Mouse (Mus musculus) lung, adult 2 months (tissue): ENCODE measurements around the gene Stab2. TPM values are rescaled to one million over a fixed set of nuclear protein-coding genes. Genes with fewer than 3 reads are reported as not detected.
A peak's percentile ranks its signal among the peaks of the same experiment; 100 is the strongest.

Experiments
- DNase-seq: peaks from one replicate; pipeline ENCODE4 v3.0.0; 2022
- H3K4me1 ChIP-seq: fragments of 200-500 bp; 2 replicates; pipeline ENCODE4 v1.6.1; 2011; ENCODE audit warnings: low read length; ENCODE audit not compliant: control insufficient read depth, insufficient read depth
- H3K4me3 ChIP-seq: fragments of 200-500 bp; replicated peaks from 2 replicates; pipeline ENCODE3; 2011; ENCODE audit warnings: low read depth, mild to moderate bottlenecking, control low read depth, low read length; ENCODE audit errors: extremely low read depth
- CTCF ChIP-seq: fragments of 200-500 bp; IDR thresholded peaks from 2 replicates; pipeline ENCODE4 v1.5.1; 2011; ENCODE audit warnings: mild to moderate bottlenecking, low read length, control low read depth; ENCODE audit not compliant: insufficient read depth
- POLR2A ChIP-seq: fragments of 200-500 bp; IDR thresholded peaks from 2 replicates; pipeline ENCODE4 v1.6.1; 2011; ENCODE audit warnings: low read depth, mild to moderate bottlenecking, control low read depth, low read length, borderline replicate concordance; ENCODE audit errors: extremely low read depth
- WGBS: fragments of 180-500 bp; shearing (Covaris S2); methylation state at CpG from one replicate; pipeline ENCODE4 v1.1.7; 2018; 5-methylcytosine and 5-hydroxymethylcytosine counted together
- polyA plus RNA-seq: library from polyadenylated mRNA; depleted of rRNA; stranded (reverse); fragments of >200 nt; gene quantifications from 2 replicates; pipeline ENCODE4 v1.2.3, GENCODE M21; 2012

Gene Stab2
- polyA plus RNA-seq, 1 experiment: 0.88 TPM

GRCm38 (mm10) chr10:86992238-86992976, 15.4 kb downstream of the Stab2 start:
- no peak overlapping the region for H3K4me3 ChIP-seq
- DNase-seq: no peak
- no peaks in the 10 kb centered on the region for H3K4me1 ChIP-seq
- no peak for TF ChIP-seq POLR2A
- TF ChIP-seq CTCF: no peak
- 52% methylated on average over 14 of the region's 14 CpGs for WGBS

GRCm38 (mm10) chr10:86990666-86991065, 17.2 kb downstream of the Stab2 start:
- WGBS: 45% methylated on average over 9 of the region's 9 CpGs
- no peak overlapping the region for H3K4me3 ChIP-seq
- H3K4me1 ChIP-seq: no peaks in the 10 kb centered on the region
- TF ChIP-seq POLR2A (no peak), CTCF (no peak)
- DNase-seq: no peak

GRCm38 (mm10) chr10:86989838-86990237, 18.0 kb downstream of the Stab2 start:
- H3K4me1 ChIP-seq: no peaks in the 10 kb centered on the region
- no peak for DNase-seq
- no peak overlapping the region for H3K4me3 ChIP-seq
- no peak for TF ChIP-seq POLR2A
- TF ChIP-seq CTCF: no peak
- WGBS: 45% methylated on average over 8 of the region's 8 CpGs

GRCm38 (mm10) chr10:86976001-86976726, 31.7 kb downstream of the Stab2 start:
- H3K4me3 ChIP-seq: no peak overlapping the region
- TF ChIP-seq CTCF (no peak), POLR2A (no peak)
- peak; percentile 17 for DNase-seq
- 85% methylated on average over 5 of the region's 5 CpGs for WGBS
- no peaks in the 10 kb centered on the region for H3K4me1 ChIP-seq

- Histone ChIP-seq H3K4me1 (no peaks in the 10 kb centered on the region), H3K4me3 (no peak overlapping the region)
- TF ChIP-seq POLR2A: no peak
- TF ChIP-seq CTCF: no peak
- no peak for DNase-seq
- WGBS: 65% methylated on average over 5 of the region's 5 CpGs
Measured at GRCm38 (mm10) chr10:86973276-86973675, 34.5 kb downstream of the Stab2 start.

- no peak for DNase-seq
- Histone ChIP-seq H3K4me1 (no peaks in the 10 kb centered on the region), H3K4me3 (no peak overlapping the region)
- WGBS: 39% methylated on average over 7 of the region's 7 CpGs
- no peak for TF ChIP-seq CTCF
- TF ChIP-seq POLR2A: no peak
Measured at GRCm38 (mm10) chr10:86972503-86972826, 35.4 kb downstream of the Stab2 start.

- H3K4me1 ChIP-seq: no peaks in the 10 kb centered on the region
- peak; percentile 42 for DNase-seq
- TF ChIP-seq CTCF (peak; percentile 77), POLR2A (no peak)
- H3K4me3 ChIP-seq: no peak overlapping the region
- 26% methylated on average over 13 of the region's 13 CpGs for WGBS
Measured at GRCm38 (mm10) chr10:86971680-86972502, 35.9 kb downstream of the Stab2 start.

- H3K4me1 ChIP-seq: no peaks in the 10 kb centered on the region
- no peak overlapping the region for H3K4me3 ChIP-seq
- TF ChIP-seq POLR2A (no peak), CTCF (no peak)
- 80% methylated on average over 6 of the region's 6 CpGs for WGBS
- DNase-seq: no peak
Measured at GRCm38 (mm10) chr10:86969346-86969745, 38.5 kb downstream of the Stab2 start.

GRCm38 (mm10) chr10:86961542-86962466, 46.0 kb downstream of the Stab2 start:
- Histone ChIP-seq H3K4me1 (no peaks in the 10 kb centered on the region), H3K4me3 (no peak overlapping the region)
- no peak for TF ChIP-seq POLR2A
- TF ChIP-seq CTCF: no peak
- no peak for DNase-seq
- 37% methylated on average over 11 of the region's 11 CpGs for WGBS
